Mouse (Mus musculus) heart, embryonic 13.5 days (tissue): ENCODE data around the gene Pttg1. TPM values are rescaled to one million over a fixed set of nuclear protein-coding genes. Genes with fewer than 3 reads are reported as not detected.

Experiments used
- ATAC-seq: fragments of 200-750 bp; cut with Nextera tagmentation; 2 replicates; pipeline ENCODE4 v1.8.0; 2017; ENCODE audit warnings: moderate TSS enrichment; ENCODE audit not compliant: insufficient number of reproducible peaks, low FRiP score, low TSS enrichment; ENCODE audit errors: extremely low read depth
- H3K27ac ChIP-seq: fragments of 300-500 bp; sonication (generic); replicated peaks from 2 replicates; pipeline ENCODE4 v1.5.1; 2015; ENCODE audit warnings: moderate library complexity, mild to moderate bottlenecking, inconsistent platforms
- H3K27me3 ChIP-seq: fragments of 300-500 bp; sonication (generic); replicated peaks from 2 replicates; pipeline ENCODE4 v1.6.1; 2015; ENCODE audit warnings: mild to moderate bottlenecking, inconsistent platforms
- H3K36me3 ChIP-seq: fragments of 300-500 bp; sonication (generic); 2 replicates; pipeline ENCODE4 v1.6.1; 2015; ENCODE audit warnings: mild to moderate bottlenecking, inconsistent platforms
- H3K4me1 ChIP-seq: fragments of 300-500 bp; sonication (generic); 2 replicates; pipeline ENCODE4 v1.6.1; 2015; ENCODE audit warnings: inconsistent platforms
- H3K4me2 ChIP-seq: fragments of 300-500 bp; sonication (generic); 2 replicates; pipeline ENCODE4 v1.6.1; 2015; ENCODE audit warnings: inconsistent platforms, mild to moderate bottlenecking, moderate library complexity
- H3K4me3 ChIP-seq: fragments of 300-500 bp; sonication (generic); 2 replicates; pipeline ENCODE4 v1.5.1; 2015; ENCODE audit warnings: moderate library complexity, mild to moderate bottlenecking, inconsistent platforms
- H3K9ac ChIP-seq: fragments of 300-500 bp; sonication (generic); 2 replicates; pipeline ENCODE4 v1.6.1; 2015; ENCODE audit warnings: inconsistent platforms, mild to moderate bottlenecking, moderate library complexity
- H3K9me3 ChIP-seq: fragments of 300-500 bp; sonication (generic); 2 replicates; pipeline ENCODE4 v1.6.1; 2016; ENCODE audit warnings: inconsistent platforms
- WGBS: fragments of 180-500 bp; shearing (Covaris S2); methylation state at CpG from one replicate; pipeline ENCODE4 v1.1.7; 2015; ENCODE audit warnings: mixed read lengths; 5-methylcytosine and 5-hydroxymethylcytosine counted together
- polyA plus RNA-seq: library from polyadenylated mRNA; unstranded; fragments of >200 nt; fragmentation: Nextera tagmentation; extraction: Ambion mirVana; gene quantifications from 2 replicates; pipeline ENCODE4 v1.2.1, GENCODE M21; 2015

Pttg1 gene
- polyA plus RNA-seq, 1 experiment from 2014 or later: 113 TPM

DNA sequence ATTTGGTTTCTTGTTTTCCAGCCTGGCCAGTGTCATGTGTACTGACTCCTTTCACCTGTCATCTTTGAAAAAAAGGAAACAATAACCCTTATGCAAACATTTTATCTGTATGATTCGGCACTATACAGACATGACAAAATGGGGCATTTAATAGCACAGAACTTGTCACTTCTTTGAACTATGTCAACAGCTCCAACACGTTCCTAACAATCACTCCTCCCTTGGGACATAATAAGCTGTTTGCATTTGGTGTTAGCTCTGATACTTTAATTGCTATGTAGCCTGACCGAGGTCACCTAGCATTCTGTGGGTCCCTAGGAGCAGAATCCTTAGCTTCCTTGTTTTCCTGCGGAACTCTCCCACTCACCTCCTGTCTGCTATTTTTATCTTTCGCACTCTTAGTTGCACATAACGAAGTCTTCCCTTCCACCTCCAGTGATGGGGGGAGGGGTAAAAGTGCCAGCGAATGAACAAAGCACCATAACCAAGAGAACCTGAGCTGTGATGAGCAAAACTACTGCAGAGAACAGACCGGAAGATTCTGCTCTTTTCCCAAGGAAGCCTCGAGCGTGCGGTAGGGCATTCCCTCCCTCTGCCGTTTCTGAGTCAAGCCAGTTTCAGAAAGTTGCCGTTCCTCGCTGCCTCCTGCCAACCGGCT lies 21.8 kb downstream of the Pttg1 start:
- no peak overlapping the region for H3K9ac ChIP-seq
- no peak overlapping the region for H3K4me3 ChIP-seq
- no peaks in the 10 kb centered on the region for H3K4me1 ChIP-seq
- no peak for ATAC-seq
- H3K27ac ChIP-seq: no peak overlapping the region
- no peak overlapping the region for H3K4me2 ChIP-seq
- peaks cover 9% of the 10 kb centered on the region for H3K9me3 ChIP-seq
- no peaks in the 10 kb centered on the region for H3K36me3 ChIP-seq
- H3K27me3 ChIP-seq: no peaks in the 10 kb centered on the region
- 78% methylated on average over 15 of the region's 15 CpGs for WGBS

DNA sequence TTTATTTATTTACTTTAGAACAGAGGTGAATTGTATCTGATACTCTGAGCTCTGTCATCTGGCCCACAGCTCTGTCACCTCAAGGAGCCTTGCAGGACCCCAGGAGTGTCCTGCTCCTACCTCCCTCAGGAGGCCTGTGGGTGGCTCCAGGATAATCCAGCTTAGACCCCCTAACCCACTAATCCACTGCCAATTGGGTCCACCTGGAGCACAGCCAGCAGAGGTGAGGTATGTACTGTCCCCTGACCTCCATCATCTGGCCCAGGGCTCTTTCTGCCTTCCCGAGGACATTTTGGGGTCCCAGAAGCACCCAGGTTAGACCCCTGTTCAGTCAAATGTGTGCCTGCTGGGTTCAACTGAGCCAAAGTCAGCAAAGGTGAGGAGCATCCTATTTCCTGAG lies 25.9 kb downstream of the Pttg1 start:
- no peak overlapping the region for H3K9ac ChIP-seq
- H3K4me3 ChIP-seq: no peak overlapping the region
- H3K9me3 ChIP-seq: peaks cover 9% of the 10 kb centered on the region
- H3K36me3 ChIP-seq: no peaks in the 10 kb centered on the region
- H3K4me1 ChIP-seq: peaks cover 2% of the 10 kb centered on the region; the same call in 1 of the 2 replicates
- no peaks in the 10 kb centered on the region for H3K27me3 ChIP-seq
- no peak overlapping the region for H3K27ac ChIP-seq
- no peak for ATAC-seq
- WGBS: 45% methylated on average over 1 of the region's 1 CpGs
- H3K4me2 ChIP-seq: no peak overlapping the region

DNA sequence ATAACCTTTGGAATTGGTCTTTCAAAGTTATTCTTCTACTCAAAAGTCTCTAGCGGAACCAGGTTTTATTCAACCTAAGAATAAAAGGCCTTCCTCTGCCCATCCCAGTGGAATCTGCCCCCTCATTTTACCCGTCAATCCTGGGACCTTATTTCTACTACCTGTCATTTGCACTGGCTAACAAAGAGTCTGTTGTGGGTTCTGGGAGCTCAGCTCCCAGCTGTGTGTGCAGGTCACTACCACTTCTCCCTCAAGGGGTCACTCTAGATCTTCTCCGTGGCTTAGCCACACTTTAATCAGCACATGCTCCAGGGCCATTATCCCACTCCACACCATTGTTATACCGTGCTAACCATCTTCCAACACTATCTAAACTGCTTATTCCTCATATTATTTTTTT lies 26.8 kb downstream of the Pttg1 start:
- peaks cover 5% of the 10 kb centered on the region; the same call in 1 of the 2 replicates for H3K4me1 ChIP-seq
- H3K4me3 ChIP-seq: no peak overlapping the region
- 38% methylated on average over 4 of the region's 4 CpGs for WGBS
- no peak for ATAC-seq
- no peaks in the 10 kb centered on the region for H3K27me3 ChIP-seq
- H3K27ac ChIP-seq: no peak overlapping the region
- no peak overlapping the region for H3K4me2 ChIP-seq
- H3K36me3 ChIP-seq: no peaks in the 10 kb centered on the region
- peaks cover 3% of the 10 kb centered on the region; the same call in 1 of the 2 replicates for H3K9me3 ChIP-seq
- H3K9ac ChIP-seq: no peak overlapping the region

DNA sequence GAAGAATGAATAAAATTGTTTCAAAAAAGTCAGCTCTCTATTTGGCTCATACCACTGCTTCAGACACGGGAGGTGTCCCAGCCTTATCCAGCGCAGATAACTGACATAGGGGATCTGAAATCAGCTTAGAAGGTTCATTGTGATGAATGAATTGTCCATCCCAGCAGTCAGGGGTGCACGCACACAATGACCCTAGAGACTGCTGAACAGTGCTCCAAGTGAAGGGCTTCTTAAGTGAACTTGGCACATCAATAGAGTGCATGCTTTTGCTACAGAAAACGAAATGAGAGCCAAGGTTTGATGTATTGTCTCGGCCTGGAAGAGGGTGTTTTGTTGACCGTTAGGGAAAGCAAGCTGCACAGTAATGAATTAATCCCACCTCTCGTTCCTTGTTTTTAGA lies 29.4 kb downstream of the Pttg1 start:
- no peak for ATAC-seq
- Histone ChIP-seq H3K27ac (no peak overlapping the region), H3K4me3 (no peak overlapping the region), H3K9me3 (no peaks in the 10 kb centered on the region), H3K27me3 (no peaks in the 10 kb centered on the region), H3K4me1 (peaks cover 5% of the 10 kb centered on the region; the same call in 1 of the 2 replicates), H3K4me2 (no peak overlapping the region), H3K9ac (no peak overlapping the region), H3K36me3 (no peaks in the 10 kb centered on the region)
- whole genome bisulfite sequencing: 71% methylated on average over 7 of the region's 7 CpGs

DNA sequence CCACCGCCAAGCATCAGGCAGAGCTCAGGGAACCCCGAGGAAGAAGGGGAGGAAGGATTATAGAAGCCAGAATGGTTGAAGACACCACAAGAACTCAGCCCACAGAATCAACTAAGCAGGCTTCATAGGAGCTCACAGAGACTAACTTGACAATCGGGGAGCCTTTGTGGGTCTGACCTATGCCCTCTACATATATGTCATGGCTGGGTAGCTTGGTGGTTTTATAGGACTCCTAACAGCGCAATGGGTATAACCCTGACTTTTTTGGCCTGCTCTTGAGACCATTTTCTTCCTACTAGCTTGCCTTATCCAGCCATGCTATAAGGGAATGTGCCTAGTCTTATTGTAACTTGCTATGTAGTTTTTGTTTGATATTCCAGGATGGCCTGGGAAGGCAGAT lies 29.8 kb downstream of the Pttg1 start:
- Histone ChIP-seq H3K9ac (no peak overlapping the region), H3K4me1 (peaks cover 5% of the 10 kb centered on the region; the same call in 1 of the 2 replicates), H3K4me2 (no peak overlapping the region), H3K9me3 (no peaks in the 10 kb centered on the region), H3K36me3 (no peaks in the 10 kb centered on the region), H3K4me3 (no peak overlapping the region), H3K27ac (no peak overlapping the region), H3K27me3 (no peaks in the 10 kb centered on the region)
- no peak for ATAC-seq
- WGBS: 80% methylated on average over 4 of the region's 4 CpGs

DNA sequence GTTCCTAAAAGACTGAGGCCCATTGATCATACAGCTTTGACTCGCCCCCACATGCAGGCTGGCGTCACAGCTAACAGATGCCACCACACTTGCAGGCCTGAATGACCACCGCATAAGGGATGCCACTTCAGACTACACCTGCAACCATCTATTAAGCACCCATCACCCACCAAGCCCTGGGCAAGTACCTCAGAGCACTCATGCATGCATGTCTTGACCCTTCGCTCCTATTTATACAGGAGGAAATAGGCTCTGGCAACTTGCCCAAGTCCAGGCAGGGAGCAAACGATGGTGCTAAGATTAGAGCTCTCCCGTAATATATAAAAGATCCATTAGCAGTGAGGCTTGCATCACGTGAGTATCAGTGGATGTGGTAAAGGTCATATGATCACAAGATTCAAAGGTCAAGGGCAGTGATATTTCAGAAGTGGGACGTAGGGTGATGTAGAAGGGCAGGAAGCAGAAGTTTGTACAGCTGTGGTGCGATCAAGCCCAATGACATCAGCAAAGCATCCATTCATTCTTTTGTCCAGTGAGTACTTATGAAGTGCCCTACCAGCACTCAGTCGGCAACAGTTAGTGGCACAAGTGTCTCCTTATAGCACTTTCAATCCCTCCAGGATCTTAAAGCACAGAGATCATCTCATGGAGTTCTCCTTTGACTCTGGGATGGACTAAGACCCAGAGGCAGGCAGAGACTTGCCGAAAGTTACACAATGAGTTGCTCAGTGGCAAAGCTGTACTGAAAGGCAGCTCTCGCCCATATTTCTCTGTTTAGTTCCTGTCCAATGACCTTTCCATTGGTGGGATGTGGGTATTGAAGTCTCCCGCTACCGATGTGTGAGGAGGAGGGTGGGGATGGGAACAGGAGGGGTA lies 30.7 kb downstream of the Pttg1 start:
- H3K4me2 ChIP-seq: no peak overlapping the region
- peaks cover 5% of the 10 kb centered on the region; the same call in 1 of the 2 replicates for H3K4me1 ChIP-seq
- no peak for ATAC-seq
- no peaks in the 10 kb centered on the region for H3K9me3 ChIP-seq
- no peak overlapping the region for H3K4me3 ChIP-seq
- H3K27me3 ChIP-seq: no peaks in the 10 kb centered on the region
- 64% methylated on average over 14 of the region's 14 CpGs for WGBS
- no peaks in the 10 kb centered on the region for H3K36me3 ChIP-seq
- H3K27ac ChIP-seq: no peak overlapping the region
- no peak overlapping the region for H3K9ac ChIP-seq

DNA sequence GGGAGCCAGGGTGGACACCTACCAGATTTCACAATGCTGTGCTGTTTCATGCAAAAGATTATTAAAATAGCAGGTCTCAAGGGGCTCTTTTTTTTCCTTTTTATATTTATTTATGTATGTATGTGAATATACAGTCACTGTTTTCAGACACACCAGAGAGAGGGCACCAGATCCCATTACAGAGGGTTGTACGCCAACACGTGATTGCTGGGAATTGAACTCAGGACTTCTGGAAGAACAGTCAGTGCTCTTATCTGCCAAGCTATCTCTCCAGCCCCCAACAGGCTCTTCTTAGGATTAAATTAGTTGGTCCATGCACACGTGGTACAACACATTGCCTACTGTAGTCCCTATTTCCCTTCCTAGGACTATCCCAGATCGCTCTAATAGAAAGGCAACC lies 32.7 kb downstream of the Pttg1 start:
- no peak for ATAC-seq
- 81% methylated on average over 4 of the region's 4 CpGs for WGBS
- no peak overlapping the region for H3K9ac ChIP-seq

DNA sequence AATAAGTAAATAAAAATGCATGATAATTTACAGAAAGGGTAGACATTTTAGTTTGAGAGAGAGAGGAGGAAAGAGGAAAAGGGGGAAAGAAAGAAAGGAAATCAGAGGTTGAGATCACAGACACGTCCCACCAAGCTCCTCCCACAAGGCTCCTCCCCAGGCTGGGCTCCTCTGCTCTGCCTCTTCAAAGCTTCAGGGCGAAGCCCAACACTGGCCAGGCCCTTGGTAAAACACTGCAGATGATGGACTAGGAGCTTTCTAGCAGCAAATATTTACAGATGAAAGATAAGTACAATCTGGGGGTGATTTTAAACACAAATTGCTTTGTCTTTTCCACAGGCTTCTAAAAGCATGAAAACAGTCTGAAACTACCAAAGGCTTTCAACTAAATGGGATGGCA lies 33.3 kb downstream of the Pttg1 start:
- 37% methylated on average over 2 of the region's 2 CpGs for WGBS
- no peaks in the 10 kb centered on the region for H3K36me3 ChIP-seq
- H3K4me1 ChIP-seq: peaks cover 5% of the 10 kb centered on the region; the same call in 1 of the 2 replicates
- H3K9ac ChIP-seq: no peak overlapping the region
- H3K27me3 ChIP-seq: no peaks in the 10 kb centered on the region
- no peak overlapping the region for H3K4me3 ChIP-seq
- H3K27ac ChIP-seq: no peak overlapping the region
- no peak for ATAC-seq
- H3K9me3 ChIP-seq: no peaks in the 10 kb centered on the region
- H3K4me2 ChIP-seq: no peak overlapping the region

More for the DNA sequence above, 32.7 kb downstream of the Pttg1 start:
- Histone ChIP-seq H3K27ac (no peak overlapping the region), H3K36me3 (no peaks in the 10 kb centered on the region), H3K4me2 (no peak overlapping the region), H3K4me1 (peaks cover 5% of the 10 kb centered on the region; the same call in 1 of the 2 replicates), H3K9me3 (no peaks in the 10 kb centered on the region), H3K27me3 (no peaks in the 10 kb centered on the region), H3K4me3 (no peak overlapping the region)

DNA sequence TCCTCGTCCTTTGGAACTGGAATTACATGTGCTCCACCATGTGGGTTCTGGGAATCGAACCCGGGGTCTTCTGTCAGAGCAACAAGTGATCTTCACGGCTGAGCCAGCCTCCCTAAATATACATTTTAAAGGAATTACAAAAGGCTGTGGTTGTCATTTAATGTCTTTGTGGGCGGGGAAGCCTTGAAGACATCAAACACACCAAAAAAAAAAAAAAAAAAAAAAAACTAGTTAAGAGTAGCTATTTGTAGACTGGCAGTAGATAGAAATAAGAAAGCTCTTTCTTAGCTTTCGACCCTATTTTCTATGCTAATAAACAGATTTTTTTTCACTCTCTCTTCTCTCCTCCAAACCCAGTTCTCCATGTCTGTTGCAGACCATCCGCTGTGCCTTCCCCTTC lies 36.9 kb downstream of the Pttg1 start:
- H3K9ac ChIP-seq: no peak overlapping the region
- no peak overlapping the region for H3K27ac ChIP-seq
- WGBS: 78% methylated on average over 7 of the region's 7 CpGs
- no peaks in the 10 kb centered on the region for H3K36me3 ChIP-seq
- no peak for ATAC-seq
- no peaks in the 10 kb centered on the region for H3K9me3 ChIP-seq
- H3K4me1 ChIP-seq: peaks cover 11% of the 10 kb centered on the region
- H3K4me2 ChIP-seq: no peak overlapping the region
- no peaks in the 10 kb centered on the region; the same call in none of the 2 replicates for H3K27me3 ChIP-seq
- H3K4me3 ChIP-seq: no peak overlapping the region

DNA sequence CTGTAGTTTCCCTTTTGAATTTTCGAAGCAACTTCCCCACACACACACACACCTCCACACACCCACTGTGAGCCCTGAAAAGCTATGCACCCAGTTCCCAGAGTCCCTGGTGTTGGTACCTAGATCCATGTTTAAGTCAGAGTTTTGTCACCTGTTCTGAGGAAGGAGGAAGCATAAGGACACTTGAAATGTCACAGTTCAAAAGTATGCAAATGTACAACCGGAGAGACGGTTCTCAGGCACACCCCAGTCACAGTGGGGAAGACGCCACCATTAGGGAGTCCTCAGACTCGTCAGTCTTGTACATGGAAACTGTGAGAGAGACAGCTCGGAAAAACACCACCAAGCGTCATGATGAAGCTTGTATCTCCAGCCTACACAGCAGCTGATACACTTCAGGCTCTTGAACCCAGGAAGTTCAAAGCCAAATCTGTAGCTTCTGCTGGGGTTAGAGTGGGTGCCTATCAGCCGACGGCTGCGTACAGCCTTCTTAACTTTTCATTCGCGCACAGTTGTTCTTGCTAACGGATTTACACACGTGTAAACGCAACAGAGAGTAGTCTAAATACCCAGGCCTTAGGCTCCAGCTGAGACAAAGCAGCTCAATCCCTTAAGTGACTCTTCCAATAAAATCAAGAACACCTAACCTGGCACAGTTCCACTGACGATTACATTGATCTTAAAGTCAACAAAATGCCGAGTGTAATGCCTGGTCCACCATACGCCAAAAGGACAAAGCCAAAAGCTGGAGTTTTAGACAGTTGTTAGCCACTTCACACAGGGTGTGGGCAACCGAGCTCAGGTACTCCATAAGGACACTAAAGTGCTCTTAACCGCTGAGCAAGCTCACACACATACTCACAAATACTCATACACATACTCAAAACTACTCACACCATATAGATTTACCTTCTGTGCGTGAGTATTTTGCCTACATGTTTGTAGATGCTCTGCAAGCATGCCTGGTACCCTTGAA lies 37.6 kb downstream of the Pttg1 start:
- Histone ChIP-seq H3K27me3 (no peaks in the 10 kb centered on the region; the same call in none of the 2 replicates), H3K36me3 (no peaks in the 10 kb centered on the region), H3K27ac (no peak overlapping the region), H3K9me3 (no peaks in the 10 kb centered on the region), H3K4me1 (peaks cover 11% of the 10 kb centered on the region), H3K9ac (no peak overlapping the region), H3K4me2 (no peak overlapping the region), H3K4me3 (no peak overlapping the region)
- ATAC-seq: no peak
- 68% methylated on average over 21 of the region's 21 CpGs for WGBS
